Mouse (Mus musculus): Measurements from ENCODE around the gene Tmem170b.
"Not testable (repeated sequence)": the region's sequence is repeated elsewhere in the genome, so short reads cannot be mapped to it uniquely, and the experiment has no call there.

Tmem170b gene

GRCm38 (mm10) chr13:41669951-41670350, 64.2 kb downstream of the Tmem170b start:
- no peak for DNase-seq (ENCODE audit: low spot score)

GRCm38 (mm10) chr13:41670386-41671130, 64.9 kb downstream of the Tmem170b start:
- no peak for DNase-seq (ENCODE audit: low spot score)

GRCm38 (mm10) chr13:41671136-41671705, 65.5 kb downstream of the Tmem170b start:
- no peak for DNase-seq (ENCODE audit: low spot score)

GRCm38 (mm10) chr13:41672904-41673303, 67.2 kb downstream of the Tmem170b start:
- not testable (repeated sequence) for DNase-seq (ENCODE audit: low spot score)

- DNase-seq (ENCODE audit: low spot score), result no peak
Measured at GRCm38 (mm10) chr13:41673541-41673940, 67.8 kb downstream of the Tmem170b start.

GRCm38 (mm10) chr13:41674608-41675007, 68.9 kb downstream of the Tmem170b start:
- not testable (repeated sequence) for DNase-seq (ENCODE audit: low spot score)

GRCm38 (mm10) chr13:41675498-41675897, 69.8 kb downstream of the Tmem170b start:
- DNase-seq (ENCODE audit: low spot score), result no peak

- DNase-seq (ENCODE audit: low spot score), result no peak
Measured at GRCm38 (mm10) chr13:41675966-41676835, 70.5 kb downstream of the Tmem170b start.

GRCm38 (mm10) chr13:41676836-41677186, 71.1 kb downstream of the Tmem170b start:
- no peak for DNase-seq (ENCODE audit: low spot score)

GRCm38 (mm10) chr13:41680854-41681549, 75.3 kb downstream of the Tmem170b start:
- no peak for DNase-seq (ENCODE audit: low spot score)

- no peak for DNase-seq (ENCODE audit: low spot score)
Measured at GRCm38 (mm10) chr13:41682341-41683119, 76.8 kb downstream of the Tmem170b start.

GRCm38 (mm10) chr13:41683356-41684012, 77.8 kb downstream of the Tmem170b start:
- no peak for DNase-seq (ENCODE audit: low spot score)

GRCm38 (mm10) chr13:41685499-41685898, 79.8 kb downstream of the Tmem170b start:
- DNase-seq (ENCODE audit: low spot score), result peak; percentile 7

- DNase-seq (ENCODE audit: low spot score), result no peak
Measured at GRCm38 (mm10) chr13:41689055-41689454, 83.3 kb downstream of the Tmem170b start.

GRCm38 (mm10) chr13:41689598-41690045, 83.9 kb downstream of the Tmem170b start:
- DNase-seq (ENCODE audit: low spot score), result no peak

Data from urinary bladder, postnatal 14 days (tissue).